Mouse (Mus musculus) neural tube, embryonic 14.5 days (tissue): ENCODE data around the gene Guf1. TPM values are rescaled to one million over a fixed set of nuclear protein-coding genes. Genes with fewer than 3 reads are reported as not detected.
A peak's percentile ranks its signal among the peaks of the same experiment; 100 is the strongest.

Source experiments
- ATAC-seq: fragments of 200-750 bp; cut with Nextera tagmentation; 2 replicates; pipeline ENCODE4 v1.8.0; 2017; ENCODE audit warnings: low read depth, mild to moderate bottlenecking, moderate TSS enrichment, moderate library complexity
- H3K27ac ChIP-seq: fragments of 300-500 bp; sonication (generic); 2 replicates; pipeline ENCODE4 v1.5.1; 2014; ENCODE audit warnings: low read depth, mild to moderate bottlenecking, control low read depth, low read length, moderate library complexity, mixed read lengths
- H3K27me3 ChIP-seq: fragments of 300-500 bp; sonication (generic); 2 replicates; pipeline ENCODE4 v1.6.1; 2014; ENCODE audit warnings: low read length; ENCODE audit not compliant: control insufficient read depth, insufficient read depth
- H3K36me3 ChIP-seq: fragments of 300-500 bp; sonication (generic); 2 replicates; pipeline ENCODE4 v1.6.1; 2014; ENCODE audit warnings: low read length, mixed read lengths; ENCODE audit not compliant: control insufficient read depth, insufficient read depth
- H3K4me1 ChIP-seq: fragments of 300-500 bp; sonication (generic); 2 replicates; pipeline ENCODE4 v1.6.1; 2014; ENCODE audit warnings: low read length; ENCODE audit not compliant: control insufficient read depth, insufficient read depth
- H3K4me2 ChIP-seq: fragments of 300-500 bp; sonication (generic); 2 replicates; pipeline ENCODE4 v1.6.1; 2014; ENCODE audit warnings: mild to moderate bottlenecking, low read depth, low read length, control low read depth
- H3K4me3 ChIP-seq: fragments of 300-500 bp; sonication (generic); 2 replicates; pipeline ENCODE4 v1.5.1; 2014; ENCODE audit warnings: low read depth, low read length, control low read depth, mixed read lengths
- H3K9ac ChIP-seq: fragments of 300-500 bp; sonication (generic); replicated peaks from 2 replicates; pipeline ENCODE4 v1.6.1; 2014; ENCODE audit warnings: low read depth, mild to moderate bottlenecking, control low read depth, low read length, mixed read lengths
- H3K9me3 ChIP-seq: fragments of 300-500 bp; sonication (generic); 2 replicates; pipeline ENCODE4 v1.6.1; 2016; ENCODE audit warnings: low read length; ENCODE audit not compliant: control insufficient read depth
- WGBS: fragments of 180-500 bp; shearing (Covaris S2); extraction: QIAGEN DNeasy Blood & Tissue Kit; methylation state at CpG from one replicate; pipeline ENCODE4 v1.1.7; 2014; 5-methylcytosine and 5-hydroxymethylcytosine counted together
- polyA plus RNA-seq: library from polyadenylated mRNA; unstranded; fragments of >200 nt; fragmentation: Nextera tagmentation; extraction: Ambion mirVana; gene quantifications from 2 replicates; pipeline ENCODE4 v1.2.1, GENCODE M21; 2014

The Guf1 gene
- polyA plus RNA-seq, 1 experiment from 2014 or later: 69.7 TPM

DNA sequence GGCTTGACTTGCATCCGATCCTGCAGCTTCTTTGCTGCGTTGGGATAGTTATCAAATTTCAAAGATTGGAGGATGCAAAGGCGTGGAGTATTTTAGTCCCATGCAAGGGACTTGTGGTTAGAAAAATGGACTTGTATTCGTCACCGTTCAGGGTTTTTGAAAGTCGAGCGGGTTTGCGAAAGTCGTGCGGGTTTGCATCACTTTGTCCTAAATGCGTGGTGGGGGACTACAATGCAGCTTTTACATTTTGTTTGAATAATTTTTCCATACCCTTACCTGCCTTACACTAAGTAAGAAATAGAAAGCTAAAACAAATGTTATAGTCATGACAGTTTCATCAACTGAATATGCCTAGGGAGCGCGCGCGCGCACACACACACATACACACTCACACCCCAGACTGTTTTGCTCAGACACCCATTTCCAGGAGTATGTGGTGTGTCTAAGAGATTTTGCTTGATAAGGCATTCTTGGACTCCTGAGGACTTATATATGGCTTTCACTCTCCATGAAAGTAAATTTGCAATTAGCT lies 747 bp downstream of the Guf1 start:
- Histone ChIP-seq H3K36me3 (peaks cover 11% of the 10 kb centered on the region), H3K27me3 (no peaks in the 10 kb centered on the region), H3K9ac (peak overlapping the region; percentile 88), H3K27ac (peak overlapping the region; percentile 89), H3K4me3 (peak overlapping the region; percentile 89), H3K4me2 (peak overlapping the region; percentile 79), H3K9me3 (no peaks in the 10 kb centered on the region), H3K4me1 (no peaks in the 10 kb centered on the region)
- ATAC-seq: peak; percentile 2; the same call in 1 of the 2 replicates
- 10% methylated on average over 16 of the region's 16 CpGs for WGBS

GRCm38 (mm10) chr5:69591640-69592461 lies 35.1 kb downstream of the Guf1 start, which contains the start of gene Gnpda2:
Gnpda2 (minus strand) TSS chr5:69592340.
- peak within 1 kb of the TSS; percentile 73 for H3K4me3 ChIP-seq
- H3K4me1 ChIP-seq: peaks cover 5% of the 10 kb centered on the region
- no peaks in the 10 kb centered on the region; the same call in 1 of the 2 replicates for H3K36me3 ChIP-seq
- WGBS: 3% methylated on average over 42 of the region's 42 CpGs
- peak within 1 kb of the TSS; percentile 82 for H3K27ac ChIP-seq
- H3K9me3 ChIP-seq: no peaks in the 10 kb centered on the region
- peak within 1 kb of the TSS; percentile 86 for H3K9ac ChIP-seq
- peak within 1 kb of the TSS; percentile 60 for H3K4me2 ChIP-seq
- peak; percentile 98 for ATAC-seq
- no peaks in the 10 kb centered on the region for H3K27me3 ChIP-seq

GRCm38 (mm10) chr5:69601027-69601426 lies 44.3 kb downstream of the Guf1 start:
- Histone ChIP-seq H3K36me3 (no peaks in the 10 kb centered on the region), H3K9ac (no peak overlapping the region), H3K4me1 (no peaks in the 10 kb centered on the region), H3K4me2 (no peak overlapping the region), H3K4me3 (no peak overlapping the region), H3K27me3 (no peaks in the 10 kb centered on the region), H3K27ac (no peak overlapping the region), H3K9me3 (no peaks in the 10 kb centered on the region)
- peak; percentile 72 for ATAC-seq

DNA sequence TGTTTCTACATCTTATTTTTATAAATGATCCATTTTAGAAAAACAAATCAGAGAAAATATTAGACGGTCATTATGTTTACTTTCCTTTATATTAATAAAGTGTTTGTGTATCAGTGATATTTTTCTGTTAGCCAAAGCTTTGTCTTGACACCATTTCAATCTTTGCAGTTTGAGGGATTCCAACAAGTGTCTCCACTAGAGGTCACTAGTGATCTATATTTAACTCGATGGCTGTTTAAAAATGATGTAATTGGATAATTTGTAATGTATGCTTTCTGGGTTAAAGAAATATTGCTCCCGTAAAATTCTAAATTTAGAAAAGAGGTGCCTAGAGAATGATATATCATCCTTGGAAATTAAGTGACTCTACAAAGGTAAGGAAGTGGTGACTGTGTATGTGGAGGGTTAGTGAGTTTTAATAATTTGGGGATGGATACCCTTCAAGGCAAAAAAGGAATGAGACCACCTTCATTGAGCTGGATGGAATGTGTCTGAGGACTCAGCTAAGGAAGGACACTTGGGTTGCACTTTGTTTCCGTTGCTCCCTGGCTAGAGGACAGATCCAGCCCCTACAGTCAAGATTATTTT lies 56.6 kb downstream of the Guf1 start:
- no peaks in the 10 kb centered on the region for H3K36me3 ChIP-seq
- WGBS: 25% methylated on average over 4 of the region's 4 CpGs
- H3K27me3 ChIP-seq: no peaks in the 10 kb centered on the region
- H3K4me1 ChIP-seq: no peaks in the 10 kb centered on the region
- no peaks in the 10 kb centered on the region for H3K9me3 ChIP-seq
- no peak overlapping the region for H3K9ac ChIP-seq
- no peak overlapping the region for H3K4me3 ChIP-seq
- H3K27ac ChIP-seq: no peak overlapping the region
- peak; percentile 44 for ATAC-seq
- no peak overlapping the region for H3K4me2 ChIP-seq

- Histone ChIP-seq H3K4me3 (no peak overlapping the region), H3K4me2 (no peak overlapping the region), H3K4me1 (no peaks in the 10 kb centered on the region), H3K9me3 (no peaks in the 10 kb centered on the region), H3K27ac (no peak overlapping the region), H3K36me3 (no peaks in the 10 kb centered on the region), H3K9ac (no peak overlapping the region), H3K27me3 (no peaks in the 10 kb centered on the region)
- 77% methylated on average over 1 of the region's 1 CpGs for WGBS
- ATAC-seq: no peak
These were observed 64.2 kb downstream of the Guf1 start for GRCm38 (mm10) chr5:69620899-69621298.

Other genes with a start within 250 kb of the Guf1 start
- 34.6 and 35.8 TPM in 2 replicates for gene Kctd8, start 215.2 kb upstream of the Guf1 start, polyA plus RNA-seq
- gene Yipf7, start 14.3 kb upstream of the Guf1 start, polyA plus RNA-seq: not detected in 2 replicates
- 36.8 and 39.0 TPM in 2 replicates for gene Gnpda2, start 35.4 kb downstream of the Guf1 start, polyA plus RNA-seq